Mouse (Mus musculus) cerebellum, adult 2 months (tissue): ENCODE measurements around the gene Kdm4b.

Source experiments
- CTCF ChIP-seq: fragments of 200-500 bp; IDR thresholded peaks from 2 replicates; pipeline ENCODE4 v1.5.1; 2011; ENCODE audit warnings: low read depth, mild to moderate bottlenecking, control low read depth, low read length, moderate library complexity, borderline replicate concordance; ENCODE audit not compliant: insufficient read depth
- POLR2A ChIP-seq: fragments of 200-500 bp; IDR thresholded peaks from 2 replicates; pipeline ENCODE4 v1.6.1; 2011; ENCODE audit warnings: low read length, control low read depth, borderline replicate concordance; ENCODE audit not compliant: insufficient read depth

GRCm38 (mm10) chr17:56338909-56339308 lies 13.0 kb downstream of the Kdm4b start:
- TF ChIP-seq CTCF (peak; percentile 28; the same call in 1 of the 2 replicates), POLR2A (no peak)
